Mouse (Mus musculus): ENCODE data around the gene Mis18a. TPM values are rescaled to one million over a fixed set of nuclear protein-coding genes. Genes with fewer than 3 reads are reported as not detected.

Mis18a gene
- polyA plus RNA-seq, 1 experiment from 2014 or later, result 58.8 TPM

DNA sequence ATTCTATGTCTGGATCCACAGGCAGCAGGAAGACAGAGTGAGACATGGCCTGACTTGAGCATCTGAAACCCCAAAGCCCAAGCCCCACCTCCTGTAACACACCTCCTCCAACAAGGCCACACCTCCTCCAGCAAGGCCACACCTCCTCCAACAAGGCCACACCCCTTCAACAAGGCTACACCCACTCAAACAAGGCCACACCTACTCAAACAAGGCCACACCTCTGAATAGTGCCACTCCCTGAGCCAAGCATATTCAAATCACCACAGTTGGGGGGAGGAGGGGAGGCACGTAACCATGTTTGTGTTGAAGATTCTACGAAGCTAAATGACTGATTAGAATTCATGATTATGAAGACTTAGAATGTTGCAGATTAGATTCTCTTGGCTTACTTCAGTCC, 25.7 kb downstream of the Mis18a start:
- WGBS (ENCODE audit: insufficient replicate concordance), result 90% methylated on average over 2 of the region's 2 CpGs
- Histone ChIP-seq H3K27ac (no peak overlapping the region), H3K4me1 (0 out of 2 replicates have a peak, but pooled peaks cover 3% of the 10 kb centered on the region), H3K9ac (no peak overlapping the region), H3K9me3 (replicated peaks) (0 out of 2 replicates have a peak, but pooled peaks cover 3% of the 10 kb centered on the region), H3K4me2 (no peak overlapping the region), H3K36me3 (no peaks in the 10 kb centered on the region), H3K4me3 (no peak overlapping the region), H3K27me3 (replicated peaks) (no peaks in the 10 kb centered on the region)
- ATAC-seq, result 0 out of 2 replicates have a peak, but pooled peaks have one; percentile 30

DNA sequence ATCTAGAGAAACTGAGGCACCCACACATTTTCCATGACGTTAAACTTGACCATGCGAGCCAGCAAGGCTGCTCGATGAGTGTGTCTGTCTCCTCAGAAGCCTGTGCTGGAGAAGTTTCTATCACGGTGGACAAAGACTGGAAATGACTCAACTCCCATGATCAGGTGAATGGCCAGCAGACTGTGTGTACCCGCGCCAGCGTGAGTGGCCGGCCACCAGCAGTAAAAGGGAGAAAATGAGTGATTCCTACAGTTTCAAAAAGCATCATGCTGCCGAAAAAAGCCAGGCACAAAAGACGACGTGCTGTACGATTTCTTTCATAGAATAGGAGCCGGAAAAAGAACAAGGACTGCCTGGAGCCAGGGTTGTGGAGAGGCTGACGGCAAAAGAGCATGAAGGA, 27.8 kb downstream of the Mis18a start:
- 73% methylated on average over 14 of the region's 14 CpGs for WGBS (ENCODE audit: insufficient replicate concordance)
- Histone ChIP-seq H3K36me3 (no peaks in the 10 kb centered on the region), H3K27me3 (replicated peaks) (no peaks in the 10 kb centered on the region), H3K4me2 (no peak overlapping the region), H3K27ac (no peak overlapping the region), H3K4me3 (no peak overlapping the region), H3K4me1 (0 out of 2 replicates have a peak, but pooled peaks cover 3% of the 10 kb centered on the region), H3K9ac (no peak overlapping the region), H3K9me3 (replicated peaks) (0 out of 2 replicates have a peak, but pooled peaks cover 3% of the 10 kb centered on the region)
- no peak for ATAC-seq

DNA sequence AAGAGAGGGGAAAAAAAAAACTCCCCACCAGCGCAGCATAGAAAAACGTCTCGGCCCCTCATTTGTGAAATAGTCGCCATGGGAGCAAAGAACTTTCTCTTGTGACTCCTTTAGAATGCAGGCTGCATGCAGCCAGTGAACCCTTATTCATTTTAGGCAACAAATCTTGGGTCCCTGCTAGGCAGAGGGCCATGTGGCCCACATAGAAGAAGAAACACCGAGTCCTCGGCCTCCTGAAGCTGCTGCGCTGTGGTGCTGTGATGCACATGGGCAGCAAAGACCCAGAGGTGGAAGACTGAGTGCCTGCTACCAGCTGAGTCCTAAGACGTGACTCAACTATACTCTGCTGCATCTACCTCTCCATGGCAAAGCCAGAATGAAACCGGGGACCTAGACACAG, 30.9 kb downstream of the Mis18a start:
- H3K36me3 ChIP-seq, result no peaks in the 10 kb centered on the region
- no peak overlapping the region for H3K4me3 ChIP-seq
- no peak overlapping the region for H3K4me2 ChIP-seq
- no peaks in the 10 kb centered on the region for H3K27me3 ChIP-seq (replicated peaks)
- no peaks in the 10 kb centered on the region for H3K4me1 ChIP-seq
- H3K9me3 ChIP-seq (replicated peaks), result no peaks in the 10 kb centered on the region
- 71% methylated on average over 9 of the region's 9 CpGs for WGBS (ENCODE audit: insufficient replicate concordance)
- no peak overlapping the region for H3K9ac ChIP-seq
- H3K27ac ChIP-seq, result no peak overlapping the region
- ATAC-seq, result no peak

DNA sequence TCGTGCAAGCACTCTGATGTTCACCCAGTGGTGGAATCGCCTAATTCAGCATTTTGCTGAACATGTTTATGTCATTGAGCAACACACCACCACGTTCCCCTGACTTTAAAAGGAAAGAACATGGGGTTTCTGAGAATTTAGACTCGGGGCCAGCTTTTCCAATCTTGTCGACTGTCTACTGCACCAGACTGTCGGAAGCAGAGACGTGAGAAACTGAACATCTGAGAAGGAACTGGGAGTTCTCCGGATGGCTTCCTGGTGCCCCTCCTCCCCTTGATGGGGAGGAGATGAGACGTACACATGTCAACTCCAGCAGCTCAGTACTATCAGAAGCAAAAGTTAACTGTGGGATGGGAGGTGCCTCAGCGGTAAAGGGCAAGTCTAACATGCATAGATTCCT, 32.1 kb downstream of the Mis18a start:
- no peak overlapping the region for H3K9ac ChIP-seq
- ATAC-seq, result no peak
- no peak overlapping the region for H3K4me3 ChIP-seq
- no peaks in the 10 kb centered on the region for H3K4me1 ChIP-seq
- no peaks in the 10 kb centered on the region for H3K36me3 ChIP-seq
- no peaks in the 10 kb centered on the region for H3K9me3 ChIP-seq (replicated peaks)
- H3K4me2 ChIP-seq, result no peak overlapping the region
- 67% methylated on average over 10 of the region's 10 CpGs for WGBS (ENCODE audit: insufficient replicate concordance)
- H3K27ac ChIP-seq, result no peak overlapping the region
- H3K27me3 ChIP-seq (replicated peaks), result no peaks in the 10 kb centered on the region

DNA sequence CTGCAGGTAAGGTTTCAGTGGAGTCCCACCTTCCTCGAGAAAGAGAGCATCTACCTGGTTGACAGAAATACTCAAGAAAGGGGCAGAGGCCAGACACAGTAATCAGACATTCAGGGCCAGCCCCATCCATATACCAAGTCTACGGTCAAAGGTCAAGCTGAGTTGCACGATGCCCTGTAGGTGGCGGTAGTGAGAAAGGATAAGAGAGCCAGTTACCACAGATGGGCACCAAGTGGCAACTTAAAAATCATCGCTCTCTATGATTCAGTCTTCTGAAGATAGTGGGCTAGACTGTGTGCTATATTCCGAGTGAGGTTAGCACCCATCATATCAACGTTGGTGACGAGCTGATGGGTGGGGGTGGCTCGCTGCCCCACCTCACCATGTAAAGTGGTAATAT, 32.5 kb downstream of the Mis18a start:
- Histone ChIP-seq H3K4me2 (no peak overlapping the region), H3K27me3 (replicated peaks) (no peaks in the 10 kb centered on the region), H3K9ac (no peak overlapping the region), H3K36me3 (no peaks in the 10 kb centered on the region), H3K4me1 (no peaks in the 10 kb centered on the region), H3K27ac (no peak overlapping the region), H3K9me3 (replicated peaks) (no peaks in the 10 kb centered on the region), H3K4me3 (no peak overlapping the region)
- WGBS (ENCODE audit: insufficient replicate concordance), result 44% methylated on average over 9 of the region's 9 CpGs
- ATAC-seq, result peak; percentile 27; the same call in 1 of the 2 replicates

DNA sequence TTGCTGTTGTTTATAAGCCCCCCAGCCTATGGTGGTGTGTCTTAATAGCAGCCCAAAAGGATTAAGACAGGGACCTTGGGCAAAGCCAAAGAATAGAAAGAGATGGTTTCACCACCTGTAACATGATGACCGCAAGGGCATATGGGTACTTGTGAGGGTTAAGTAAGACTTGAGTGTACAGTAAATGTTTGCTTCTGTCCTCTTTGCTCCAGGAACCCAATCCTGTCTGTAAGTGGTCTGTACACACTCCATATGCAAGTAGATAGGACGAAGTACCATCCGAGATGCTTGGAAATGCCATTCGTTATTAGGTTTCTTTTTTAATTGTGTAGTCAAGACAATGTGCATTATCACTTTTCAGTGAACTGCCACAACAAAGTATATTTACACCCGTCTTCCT, 33.6 kb downstream of the Mis18a start:
- Histone ChIP-seq H3K27ac (no peak overlapping the region), H3K9me3 (replicated peaks) (no peaks in the 10 kb centered on the region), H3K9ac (no peak overlapping the region), H3K36me3 (no peaks in the 10 kb centered on the region), H3K4me3 (no peak overlapping the region), H3K4me1 (no peaks in the 10 kb centered on the region), H3K4me2 (no peak overlapping the region), H3K27me3 (replicated peaks) (no peaks in the 10 kb centered on the region)
- 78% methylated on average over 5 of the region's 5 CpGs for WGBS (ENCODE audit: insufficient replicate concordance)
- no peak for ATAC-seq

DNA sequence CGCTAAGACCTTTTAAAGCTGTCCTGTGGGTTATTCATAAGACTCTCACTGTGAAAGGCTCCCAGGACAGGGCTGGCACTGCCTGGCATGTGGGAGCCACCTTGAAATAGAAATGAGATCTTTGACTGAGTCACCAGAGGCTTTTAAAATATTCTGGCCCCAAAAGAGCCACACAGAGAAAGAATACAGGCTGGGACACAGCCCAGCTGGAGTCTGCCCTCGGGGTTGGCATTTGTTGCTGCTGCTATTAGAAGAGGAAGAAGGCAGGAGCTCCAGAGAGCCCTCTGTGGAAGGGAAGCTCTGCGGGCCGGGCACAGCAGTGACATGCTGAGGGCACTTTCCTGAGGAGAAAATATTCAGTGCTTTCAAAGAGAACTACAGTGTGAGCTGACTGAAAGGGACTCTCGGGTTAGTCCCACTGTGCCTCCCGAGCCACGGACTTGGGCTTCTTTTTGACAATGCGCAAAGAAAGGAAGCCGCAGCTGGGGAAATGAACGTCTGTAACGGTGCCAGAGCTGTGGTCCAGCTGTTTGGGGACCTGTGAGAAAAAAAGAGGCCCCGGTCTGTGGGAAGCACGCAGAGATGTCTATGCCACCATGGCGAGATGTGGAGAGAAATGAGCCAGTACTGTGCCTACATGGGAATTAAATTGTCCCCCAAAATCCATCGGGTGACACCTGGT, 34.4 kb downstream of the Mis18a start:
- Histone ChIP-seq H3K36me3 (no peaks in the 10 kb centered on the region), H3K9ac (no peak overlapping the region), H3K4me1 (no peaks in the 10 kb centered on the region), H3K4me3 (no peak overlapping the region), H3K4me2 (no peak overlapping the region), H3K9me3 (replicated peaks) (no peaks in the 10 kb centered on the region), H3K27ac (no peak overlapping the region), H3K27me3 (replicated peaks) (no peaks in the 10 kb centered on the region)
- WGBS (ENCODE audit: insufficient replicate concordance), result 73% methylated on average over 15 of the region's 15 CpGs
- no peak for ATAC-seq

DNA sequence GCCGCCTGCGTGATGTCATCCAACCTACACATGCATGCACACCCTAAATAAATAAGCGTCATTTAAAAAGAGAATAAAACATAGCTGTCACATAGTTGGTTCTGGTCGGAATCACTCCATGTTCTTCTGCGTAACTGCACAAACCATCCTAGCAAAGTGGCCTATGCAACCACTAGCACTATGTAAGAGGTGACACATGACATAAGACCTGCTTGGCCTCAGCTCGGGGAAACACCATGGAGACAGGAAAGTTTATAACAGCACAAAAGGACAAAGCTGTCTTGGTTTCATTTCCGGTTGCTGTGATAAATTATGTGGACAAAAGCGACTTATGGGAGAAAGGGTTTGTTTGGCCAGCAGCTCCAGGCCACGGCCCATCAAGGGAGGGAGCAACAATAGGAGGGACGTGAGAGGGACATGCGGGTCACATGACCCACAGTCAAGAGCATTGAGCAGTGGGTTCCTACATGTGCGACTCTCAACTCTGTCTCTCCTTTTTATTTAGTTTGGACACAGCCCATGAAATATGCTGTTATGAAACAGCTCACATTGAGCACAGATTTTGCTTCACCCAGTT, 39.4 kb downstream of the Mis18a start:
- Histone ChIP-seq H3K4me2 (no peak overlapping the region), H3K27me3 (replicated peaks) (no peaks in the 10 kb centered on the region), H3K4me1 (no peaks in the 10 kb centered on the region), H3K4me3 (no peak overlapping the region), H3K36me3 (no peaks in the 10 kb centered on the region), H3K9me3 (replicated peaks) (no peaks in the 10 kb centered on the region), H3K27ac (no peak overlapping the region), H3K9ac (no peak overlapping the region)
- WGBS (ENCODE audit: insufficient replicate concordance), result 73% methylated on average over 12 of the region's 12 CpGs
- ATAC-seq, result no peak

DNA sequence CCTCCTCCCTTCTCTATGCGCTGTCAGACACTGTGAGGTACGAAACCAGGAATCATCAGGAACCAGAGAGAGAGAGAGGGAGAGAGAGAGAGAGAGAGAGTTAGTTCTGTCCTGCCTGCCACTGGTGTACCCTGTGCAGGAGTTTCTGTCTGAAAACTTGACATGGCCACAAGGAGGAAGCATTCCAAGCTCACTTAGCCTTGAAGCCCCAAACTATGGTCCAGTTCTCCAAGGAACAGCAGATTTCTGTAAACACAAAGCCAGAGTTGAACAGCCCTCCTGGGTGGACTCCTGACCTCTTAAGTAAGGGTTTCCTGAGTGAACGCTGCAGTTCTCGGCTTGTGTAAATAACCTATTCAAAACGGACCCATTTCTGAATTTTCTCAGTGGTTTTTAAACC, 40.2 kb downstream of the Mis18a start:
- Histone ChIP-seq H3K9me3 (replicated peaks) (no peaks in the 10 kb centered on the region), H3K4me3 (no peak overlapping the region), H3K4me1 (no peaks in the 10 kb centered on the region), H3K36me3 (no peaks in the 10 kb centered on the region), H3K27me3 (replicated peaks) (no peaks in the 10 kb centered on the region), H3K9ac (no peak overlapping the region), H3K27ac (no peak overlapping the region), H3K4me2 (no peak overlapping the region)
- ATAC-seq, result no peak
- 66% methylated on average over 4 of the region's 5 CpGs for WGBS (ENCODE audit: insufficient replicate concordance)

DNA sequence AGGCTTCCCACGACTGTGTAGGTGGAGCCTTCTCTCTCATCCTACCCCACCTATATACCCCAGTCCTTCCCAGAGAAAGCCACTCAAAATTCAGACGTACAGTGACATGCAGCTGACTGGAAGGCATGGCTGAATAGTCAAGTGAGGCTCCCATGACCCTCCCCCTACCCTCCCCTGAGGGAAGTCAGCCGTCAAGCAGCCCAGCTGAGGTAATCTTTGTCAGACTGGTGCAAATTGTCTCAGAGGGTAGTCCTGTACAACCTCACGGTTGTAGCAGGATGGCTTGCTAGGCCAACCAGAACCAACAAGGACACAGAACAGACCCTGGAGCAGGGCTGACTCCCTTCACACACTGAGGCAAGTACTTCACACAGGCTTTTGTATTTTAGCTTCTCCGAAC, 43.1 kb downstream of the Mis18a start:
- Histone ChIP-seq H3K4me3 (no peak overlapping the region), H3K9ac (no peak overlapping the region), H3K27me3 (replicated peaks) (no peaks in the 10 kb centered on the region), H3K4me1 (no peaks in the 10 kb centered on the region), H3K9me3 (replicated peaks) (peaks cover 1% of the 10 kb centered on the region; the same call in 1 of the 2 replicates), H3K36me3 (no peaks in the 10 kb centered on the region), H3K4me2 (no peak overlapping the region), H3K27ac (no peak overlapping the region)
- 55% methylated on average over 5 of the region's 5 CpGs for WGBS (ENCODE audit: insufficient replicate concordance)
- no peak for ATAC-seq

DNA sequence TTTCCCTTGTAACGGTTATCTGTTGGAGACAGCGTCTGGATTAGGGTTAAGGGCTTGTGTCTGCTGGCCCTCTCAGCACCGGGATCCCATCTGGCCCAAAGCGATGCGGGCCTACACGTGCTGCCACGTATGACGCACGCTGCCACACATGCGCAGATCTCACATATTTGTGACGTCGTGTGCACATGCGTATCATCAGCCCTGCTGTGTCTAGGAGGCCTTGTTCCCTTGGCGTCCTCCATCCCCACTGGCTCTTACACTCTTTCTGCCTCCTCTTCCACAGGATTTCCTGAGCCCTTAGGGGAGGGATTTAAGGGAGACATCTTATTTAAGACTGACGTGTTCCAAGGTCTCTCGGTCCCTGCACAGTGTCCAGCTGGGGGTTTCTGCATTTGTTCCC, 47.2 kb downstream of the Mis18a start:
- 78% methylated on average over 16 of the region's 16 CpGs for WGBS (ENCODE audit: insufficient replicate concordance)
- Histone ChIP-seq H3K9me3 (replicated peaks) (peaks cover 5% of the 10 kb centered on the region), H3K4me1 (no peaks in the 10 kb centered on the region), H3K4me3 (no peak overlapping the region), H3K36me3 (no peaks in the 10 kb centered on the region), H3K4me2 (no peak overlapping the region), H3K9ac (no peak overlapping the region), H3K27ac (no peak overlapping the region), H3K27me3 (replicated peaks) (no peaks in the 10 kb centered on the region)
- ATAC-seq, result no peak

DNA sequence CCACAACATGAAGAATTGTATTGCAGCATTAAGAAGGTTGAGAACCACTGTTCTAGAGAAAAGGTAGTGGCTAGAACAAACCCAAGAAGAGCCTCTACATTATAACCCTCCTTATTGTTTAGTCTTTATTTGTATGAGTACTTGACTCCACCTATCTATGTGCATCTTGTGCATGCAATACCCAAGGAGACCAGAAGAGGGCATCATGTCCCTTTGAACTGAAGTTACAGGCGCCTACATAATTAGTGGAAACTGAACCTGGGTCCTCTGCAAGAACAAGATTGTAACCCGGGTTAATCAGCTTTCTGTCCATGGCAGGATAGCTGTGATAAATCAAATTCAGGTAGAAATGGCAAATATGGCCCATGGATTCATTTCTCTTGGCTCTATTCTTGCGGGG, 48.4 kb downstream of the Mis18a start:
- no peaks in the 10 kb centered on the region for H3K36me3 ChIP-seq
- H3K4me2 ChIP-seq, result no peak overlapping the region
- no peak for ATAC-seq
- no peaks in the 10 kb centered on the region for H3K27me3 ChIP-seq (replicated peaks)
- peaks cover 5% of the 10 kb centered on the region for H3K9me3 ChIP-seq (replicated peaks)
- H3K4me1 ChIP-seq, result no peaks in the 10 kb centered on the region
- WGBS (ENCODE audit: insufficient replicate concordance), result 71% methylated on average over 3 of the region's 3 CpGs
- no peak overlapping the region for H3K4me3 ChIP-seq
- H3K9ac ChIP-seq, result no peak overlapping the region
- no peak overlapping the region for H3K27ac ChIP-seq
